Mouse (Mus musculus): ENCODE results near the gene 2510009E07Rik. TPM values are rescaled to one million over a fixed set of nuclear protein-coding genes. Genes with fewer than 3 reads are reported as not detected.

2510009E07Rik gene
- polyA plus RNA-seq, 1 experiment from 2014 or later = 23.2 TPM

- peaks cover 0 to 9% of the 10 kb centered on the region in 2 experiments; a peak in 3 of 4 replicates for H3K4me1 ChIP-seq (ENCODE audit: control insufficient read depth in 2 of 2, insufficient read depth in 2 of 2, low read length in 2 of 2)
- H3K4me3 ChIP-seq (ENCODE audit: control insufficient read depth in 1 of 2, insufficient read depth in 1 of 2, low read depth in 1 of 2, low read length in 2 of 2) = no peak overlapping the region
- 80% methylated on average over 6 of the region's 6 CpGs for WGBS
- no peak overlapping the region for H3K4me2 ChIP-seq (ENCODE audit: low read length)
- no peak overlapping the region for H3K9ac ChIP-seq (ENCODE audit: low read length)
- H3K27ac ChIP-seq (replicated peaks in 1 of 2; ENCODE audit: control insufficient read depth in 1 of 2, insufficient read depth in 1 of 2, low read depth in 2 of 2, low read length in 2 of 2) = no peak overlapping the region
- H3K9me3 ChIP-seq (ENCODE audit: control insufficient read depth, low read length) = no peaks in the 10 kb centered on the region
- no peak for ATAC-seq (ENCODE audit: insufficient number of reproducible peaks, insufficient read depth, low FRiP score, low read depth)
- H3K36me3 ChIP-seq (ENCODE audit: control insufficient read depth, insufficient read depth, low read length) = no peaks in the 10 kb centered on the region
- no peaks in the 10 kb centered on the region for H3K27me3 ChIP-seq (ENCODE audit: control insufficient read depth, insufficient read depth, low read length)
Observed at GRCm38 (mm10) chr16:21625784-21626634, 68.5 kb downstream of the 2510009E07Rik start.

GRCm38 (mm10) chr16:21620630-21621029 lies 73.8 kb downstream of the 2510009E07Rik start:
- Histone ChIP-seq H3K4me3 (ENCODE audit: control insufficient read depth in 1 of 2, insufficient read depth in 1 of 2, low read depth in 1 of 2, low read length in 2 of 2) (no peak overlapping the region), H3K27me3 (ENCODE audit: control insufficient read depth, insufficient read depth, low read length) (no peaks in the 10 kb centered on the region), H3K36me3 (ENCODE audit: control insufficient read depth, insufficient read depth, low read length) (no peaks in the 10 kb centered on the region), H3K27ac (replicated peaks in 1 of 2; ENCODE audit: control insufficient read depth in 1 of 2, insufficient read depth in 1 of 2, low read depth in 2 of 2, low read length in 2 of 2) (no peak overlapping the region), H3K4me2 (ENCODE audit: low read length) (no peak overlapping the region), H3K9ac (ENCODE audit: low read length) (no peak overlapping the region), H3K9me3 (ENCODE audit: control insufficient read depth, low read length) (peaks cover 4% of the 10 kb centered on the region; the same call in 1 of the 2 replicates), H3K4me1 (ENCODE audit: control insufficient read depth in 2 of 2, insufficient read depth in 2 of 2, low read length in 2 of 2) (peaks cover 0 to 10% of the 10 kb centered on the region in 2 experiments; a peak in 1 of 4 replicates)
- ATAC-seq (ENCODE audit: insufficient number of reproducible peaks, insufficient read depth, low FRiP score, low read depth) = no peak
- WGBS = 67% methylated on average over 2 of the region's 2 CpGs

- no peak for ATAC-seq (ENCODE audit: insufficient number of reproducible peaks, insufficient read depth, low FRiP score, low read depth)
Observed at GRCm38 (mm10) chr16:21615802-21616201, 78.7 kb downstream of the 2510009E07Rik start.

GRCm38 (mm10) chr16:21610473-21610872 lies 84.0 kb downstream of the 2510009E07Rik start:
- 87% methylated on average over 4 of the region's 4 CpGs for WGBS
- ATAC-seq (ENCODE audit: insufficient number of reproducible peaks, insufficient read depth, low FRiP score, low read depth) = no peak
- Histone ChIP-seq H3K9ac (ENCODE audit: low read length) (no peak overlapping the region), H3K9me3 (ENCODE audit: control insufficient read depth, low read length) (no peaks in the 10 kb centered on the region), H3K36me3 (ENCODE audit: control insufficient read depth, insufficient read depth, low read length) (no peaks in the 10 kb centered on the region), H3K27ac (replicated peaks in 1 of 2; ENCODE audit: control insufficient read depth in 1 of 2, insufficient read depth in 1 of 2, low read depth in 2 of 2, low read length in 2 of 2) (no peak overlapping the region), H3K4me3 (ENCODE audit: control insufficient read depth in 1 of 2, insufficient read depth in 1 of 2, low read depth in 1 of 2, low read length in 2 of 2) (no peak overlapping the region), H3K4me1 (ENCODE audit: control insufficient read depth in 2 of 2, insufficient read depth in 2 of 2, low read length in 2 of 2) (peaks cover 17 to 24% of the 10 kb centered on the region in 2 experiments), H3K27me3 (ENCODE audit: control insufficient read depth, insufficient read depth, low read length) (no peaks in the 10 kb centered on the region), H3K4me2 (ENCODE audit: low read length) (no peak overlapping the region)

More at GRCm38 (mm10) chr16:21615802-21616201, 78.7 kb downstream of the 2510009E07Rik start:
- 67% methylated on average over 7 of the region's 7 CpGs for WGBS
- no peak overlapping the region for H3K4me2 ChIP-seq (ENCODE audit: low read length)
- no peaks in the 10 kb centered on the region for H3K27me3 ChIP-seq (ENCODE audit: control insufficient read depth, insufficient read depth, low read length)
- no peak overlapping the region for H3K9ac ChIP-seq (ENCODE audit: low read length)
- H3K36me3 ChIP-seq (ENCODE audit: control insufficient read depth, insufficient read depth, low read length) = no peaks in the 10 kb centered on the region
- H3K4me1 ChIP-seq (ENCODE audit: control insufficient read depth in 2 of 2, insufficient read depth in 2 of 2, low read length in 2 of 2) = peaks cover 0 to 10% of the 10 kb centered on the region in 2 experiments; a peak in 1 of 4 replicates
- no peak overlapping the region for H3K4me3 ChIP-seq (ENCODE audit: control insufficient read depth in 1 of 2, insufficient read depth in 1 of 2, low read depth in 1 of 2, low read length in 2 of 2)
- peaks cover 4% of the 10 kb centered on the region; the same call in 1 of the 2 replicates for H3K9me3 ChIP-seq (ENCODE audit: control insufficient read depth, low read length)
- H3K27ac ChIP-seq (replicated peaks in 1 of 2; ENCODE audit: control insufficient read depth in 1 of 2, insufficient read depth in 1 of 2, low read depth in 2 of 2, low read length in 2 of 2) = no peak overlapping the region

GRCm38 (mm10) chr16:21608176-21608865 lies 86.1 kb downstream of the 2510009E07Rik start:
- peaks cover 17 to 24% of the 10 kb centered on the region in 2 experiments for H3K4me1 ChIP-seq (ENCODE audit: control insufficient read depth in 2 of 2, insufficient read depth in 2 of 2, low read length in 2 of 2)
- peak; percentile 81 for ATAC-seq (ENCODE audit: insufficient number of reproducible peaks, insufficient read depth, low FRiP score, low read depth)
- H3K27ac ChIP-seq (replicated peaks in 1 of 2; ENCODE audit: control insufficient read depth in 1 of 2, insufficient read depth in 1 of 2, low read depth in 2 of 2, low read length in 2 of 2) = peak overlapping the region; percentile 76 to 84
- H3K4me3 ChIP-seq (ENCODE audit: control insufficient read depth in 1 of 2, insufficient read depth in 1 of 2, low read depth in 1 of 2, low read length in 2 of 2) = no peak overlapping the region
- H3K27me3 ChIP-seq (ENCODE audit: control insufficient read depth, insufficient read depth, low read length) = no peaks in the 10 kb centered on the region
- H3K36me3 ChIP-seq (ENCODE audit: control insufficient read depth, insufficient read depth, low read length) = no peaks in the 10 kb centered on the region
- no peak overlapping the region; the same call in 1 of the 2 replicates for H3K9ac ChIP-seq (ENCODE audit: low read length)
- WGBS = 30% methylated on average over 10 of the region's 10 CpGs
- H3K4me2 ChIP-seq (ENCODE audit: low read length) = no peak overlapping the region
- H3K9me3 ChIP-seq (ENCODE audit: control insufficient read depth, low read length) = no peaks in the 10 kb centered on the region

GRCm38 (mm10) chr16:21607651-21608040 lies 86.8 kb downstream of the 2510009E07Rik start:
- Histone ChIP-seq H3K27ac (replicated peaks in 1 of 2; ENCODE audit: control insufficient read depth in 1 of 2, insufficient read depth in 1 of 2, low read depth in 2 of 2, low read length in 2 of 2) (peak overlapping the region; percentile 76 to 84), H3K4me1 (ENCODE audit: control insufficient read depth in 2 of 2, insufficient read depth in 2 of 2, low read length in 2 of 2) (peaks cover 17 to 24% of the 10 kb centered on the region in 2 experiments), H3K4me2 (ENCODE audit: low read length) (no peak overlapping the region), H3K9ac (ENCODE audit: low read length) (no peak overlapping the region), H3K27me3 (ENCODE audit: control insufficient read depth, insufficient read depth, low read length) (no peaks in the 10 kb centered on the region), H3K4me3 (ENCODE audit: control insufficient read depth in 1 of 2, insufficient read depth in 1 of 2, low read depth in 1 of 2, low read length in 2 of 2) (no peak overlapping the region), H3K9me3 (ENCODE audit: control insufficient read depth, low read length) (no peaks in the 10 kb centered on the region), H3K36me3 (ENCODE audit: control insufficient read depth, insufficient read depth, low read length) (no peaks in the 10 kb centered on the region)
- 64% methylated on average over 5 of the region's 5 CpGs for WGBS
- no peak for ATAC-seq (ENCODE audit: insufficient number of reproducible peaks, insufficient read depth, low FRiP score, low read depth)

- no peak overlapping the region for H3K9ac ChIP-seq (ENCODE audit: low read length)
- no peak overlapping the region for H3K4me2 ChIP-seq (ENCODE audit: low read length)
- H3K27me3 ChIP-seq (ENCODE audit: control insufficient read depth, insufficient read depth, low read length) = no peaks in the 10 kb centered on the region
- no peaks in the 10 kb centered on the region for H3K36me3 ChIP-seq (ENCODE audit: control insufficient read depth, insufficient read depth, low read length)
- H3K27ac ChIP-seq (replicated peaks in 1 of 2; ENCODE audit: control insufficient read depth in 1 of 2, insufficient read depth in 1 of 2, low read depth in 2 of 2, low read length in 2 of 2) = peak overlapping the region; percentile 76 to 84; a peak in 3 of 4 replicates
- no peaks in the 10 kb centered on the region for H3K9me3 ChIP-seq (ENCODE audit: control insufficient read depth, low read length)
- 82% methylated on average over 8 of the region's 8 CpGs for WGBS
- no peak overlapping the region for H3K4me3 ChIP-seq (ENCODE audit: control insufficient read depth in 1 of 2, insufficient read depth in 1 of 2, low read depth in 1 of 2, low read length in 2 of 2)
- peaks cover 17 to 24% of the 10 kb centered on the region in 2 experiments for H3K4me1 ChIP-seq (ENCODE audit: control insufficient read depth in 2 of 2, insufficient read depth in 2 of 2, low read length in 2 of 2)
- no peak for ATAC-seq (ENCODE audit: insufficient number of reproducible peaks, insufficient read depth, low FRiP score, low read depth)
Observed at GRCm38 (mm10) chr16:21607021-21607650, 87.3 kb downstream of the 2510009E07Rik start.
